Mouse (Mus musculus) kidney, postnatal 25 days (tissue): ENCODE measurements around the gene Tardbp.

Experiments used
- DNase-seq, 2 experiments: peaks; one replicate each; pipeline ENCODE4 v3.0.0; 2021; ENCODE audit warnings: mixed read lengths in 2 of 2

Tardbp gene

GRCm38 (mm10) chr4:148626623-148627185 lies at the start of gene Tardbp:
Gene Tardbp (minus strand): TSS chr4:148627019.
- DNase-seq = peak; percentile 98 to 99

- DNase-seq = peak; percentile 65 to 77
Measured at GRCm38 (mm10) chr4:148676188-148676960, 49.6 kb upstream of the Tardbp start.

GRCm38 (mm10) chr4:148675043-148675442 lies 48.2 kb upstream of the Tardbp start:
- no peak for DNase-seq

GRCm38 (mm10) chr4:148671230-148671947 lies 44.6 kb upstream of the Tardbp start:
- no peak for DNase-seq

GRCm38 (mm10) chr4:148667006-148667755 lies 40.4 kb upstream of the Tardbp start:
- peak in 1 of 2 experiments; percentile 21 for DNase-seq

GRCm38 (mm10) chr4:148664021-148664420 lies 37.2 kb upstream of the Tardbp start:
- DNase-seq = no peak

GRCm38 (mm10) chr4:148663326-148663725 lies 36.5 kb upstream of the Tardbp start:
- DNase-seq = no peak

- peak; percentile 77 to 94 for DNase-seq
Measured at GRCm38 (mm10) chr4:148662168-148662965, 35.5 kb upstream of the Tardbp start.

- no peak for DNase-seq
Measured at GRCm38 (mm10) chr4:148660174-148660573, 33.4 kb upstream of the Tardbp start.

GRCm38 (mm10) chr4:148657776-148658175 lies 31.0 kb upstream of the Tardbp start:
- no peak for DNase-seq

GRCm38 (mm10) chr4:148656691-148657258 lies 30.0 kb upstream of the Tardbp start:
- DNase-seq = peak in 1 of 2 experiments; percentile 13

- DNase-seq = peak; percentile 65 to 75
Measured at GRCm38 (mm10) chr4:148654701-148655398, 28.0 kb upstream of the Tardbp start.

- DNase-seq = peak; percentile 36 to 74
Measured at GRCm38 (mm10) chr4:148651045-148651444, 24.2 kb upstream of the Tardbp start.

- peak in 1 of 2 experiments; percentile 23 for DNase-seq
Measured at GRCm38 (mm10) chr4:148649309-148649708, 22.5 kb upstream of the Tardbp start.

- DNase-seq = no peak
Measured at GRCm38 (mm10) chr4:148646616-148647015, 19.8 kb upstream of the Tardbp start.

GRCm38 (mm10) chr4:148644926-148645325 lies 18.1 kb upstream of the Tardbp start:
- no peak for DNase-seq

GRCm38 (mm10) chr4:148644157-148644511 lies 17.3 kb upstream of the Tardbp start:
- DNase-seq = peak; percentile 85 to 88

- DNase-seq = no peak
Measured at GRCm38 (mm10) chr4:148643291-148644156, 16.7 kb upstream of the Tardbp start, which contains the start of gene Gm572. Gene Gm572 (plus strand): TSS chr4:148643317.

GRCm38 (mm10) chr4:148641121-148641520 lies 14.3 kb upstream of the Tardbp start:
- DNase-seq = peak; percentile 67 to 89

- DNase-seq = no peak
Measured at GRCm38 (mm10) chr4:148639455-148639854, 12.6 kb upstream of the Tardbp start.
